Mouse (Mus musculus) cerebellum, adult 2 months (tissue): Measurements from ENCODE around the gene Aplnr. TPM values are rescaled to one million over a fixed set of nuclear protein-coding genes. Genes with fewer than 3 reads are reported as not detected.

Experiments
- DNase-seq, 2 experiments: peaks; one replicate each; pipeline ENCODE4 v3.0.0; 2021
- H3K27ac ChIP-seq: fragments of 200-500 bp; 2 replicates; pipeline ENCODE4 v1.5.1; 2012; ENCODE audit warnings: low read length, control low read depth, inconsistent platforms; ENCODE audit not compliant: insufficient read depth
- H3K27me3 ChIP-seq: fragments of 200-500 bp; 2 replicates; pipeline ENCODE4 v1.6.1; 2012; ENCODE audit warnings: inconsistent platforms, mild to moderate bottlenecking, low read length, moderate library complexity; ENCODE audit not compliant: control insufficient read depth, insufficient read depth
- H3K4me1 ChIP-seq: fragments of 200-500 bp; 2 replicates; pipeline ENCODE4 v1.6.1; 2011; ENCODE audit warnings: low read length; ENCODE audit not compliant: control insufficient read depth, insufficient read depth
- H3K4me3 ChIP-seq: fragments of 200-500 bp; replicated peaks from 2 replicates; pipeline ENCODE3; 2011; ENCODE audit warnings: mild to moderate bottlenecking, low read depth, low read length, control low read depth; ENCODE audit not compliant: insufficient read depth
- CTCF ChIP-seq: fragments of 200-500 bp; IDR thresholded peaks from 2 replicates; pipeline ENCODE4 v1.5.1; 2011; ENCODE audit warnings: low read depth, mild to moderate bottlenecking, control low read depth, low read length, moderate library complexity, borderline replicate concordance; ENCODE audit not compliant: insufficient read depth
- POLR2A ChIP-seq: fragments of 200-500 bp; IDR thresholded peaks from 2 replicates; pipeline ENCODE4 v1.6.1; 2011; ENCODE audit warnings: low read length, control low read depth, borderline replicate concordance; ENCODE audit not compliant: insufficient read depth
- WGBS: fragments of 180-500 bp; shearing (Covaris S2); methylation state at CpG from one replicate; pipeline ENCODE4 v1.1.7; 2018; 5-methylcytosine and 5-hydroxymethylcytosine counted together
- polyA plus RNA-seq: library from polyadenylated mRNA; depleted of rRNA; stranded (reverse); fragments of >200 nt; gene quantifications from 2 replicates; pipeline ENCODE4 v1.2.3, GENCODE M21; 2012

Gene Aplnr
- polyA plus RNA-seq, 1 experiment: 1.3 TPM

DNA sequence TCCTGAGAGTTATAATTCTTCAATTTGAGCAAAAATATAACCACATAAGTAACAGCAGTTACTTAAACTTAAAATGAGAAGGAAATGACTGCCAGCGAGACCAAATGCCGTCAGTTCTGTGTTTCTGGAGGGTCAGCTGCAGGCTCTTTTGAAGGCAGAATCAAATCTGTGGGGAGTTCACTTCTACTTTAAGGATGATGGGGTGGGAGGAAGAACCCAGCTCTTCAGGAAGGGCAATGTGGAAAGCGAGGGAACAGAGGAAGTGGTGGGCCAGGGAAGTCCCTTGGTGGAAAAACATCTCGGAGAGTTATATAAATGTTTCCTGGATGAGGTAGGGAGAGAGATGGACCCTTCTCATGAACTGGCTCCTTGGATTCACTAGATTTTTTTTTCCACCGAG, 20.1 kb downstream of the Aplnr start:
- no peaks in the 10 kb centered on the region for H3K4me1 ChIP-seq
- no peak overlapping the region for H3K4me3 ChIP-seq
- WGBS: 90% methylated on average over 5 of the region's 5 CpGs
- TF ChIP-seq CTCF (no peak), POLR2A (no peak)
- no peak overlapping the region for H3K27ac ChIP-seq
- no peaks in the 10 kb centered on the region for H3K27me3 ChIP-seq
- DNase-seq: no peak

DNA sequence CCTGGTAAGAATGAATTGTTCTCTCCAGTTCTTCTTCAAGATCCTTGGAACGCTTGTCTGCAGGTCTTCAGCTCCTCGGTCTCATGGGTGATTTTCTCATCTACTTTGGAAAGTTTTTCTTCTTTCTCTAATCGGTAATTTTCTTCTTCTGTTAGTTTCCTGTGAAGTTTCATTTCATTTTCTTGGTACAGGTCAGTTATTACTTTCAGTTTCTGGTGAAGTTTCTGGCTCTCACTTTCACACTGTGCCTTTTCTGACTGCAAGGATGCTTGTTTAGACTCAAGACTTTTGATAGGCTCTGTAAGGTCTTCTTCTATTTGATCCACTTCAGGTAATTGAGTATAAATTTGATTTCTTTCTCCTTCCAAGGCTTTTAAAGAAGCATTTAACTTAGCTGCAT, 21.4 kb downstream of the Aplnr start:
- no peak for DNase-seq
- H3K4me3 ChIP-seq: no peak overlapping the region
- no peaks in the 10 kb centered on the region for H3K4me1 ChIP-seq
- no peak overlapping the region for H3K27ac ChIP-seq
- 94% methylated on average over 3 of the region's 3 CpGs for WGBS
- H3K27me3 ChIP-seq: no peaks in the 10 kb centered on the region
- TF ChIP-seq POLR2A (no peak), CTCF (no peak)

DNA sequence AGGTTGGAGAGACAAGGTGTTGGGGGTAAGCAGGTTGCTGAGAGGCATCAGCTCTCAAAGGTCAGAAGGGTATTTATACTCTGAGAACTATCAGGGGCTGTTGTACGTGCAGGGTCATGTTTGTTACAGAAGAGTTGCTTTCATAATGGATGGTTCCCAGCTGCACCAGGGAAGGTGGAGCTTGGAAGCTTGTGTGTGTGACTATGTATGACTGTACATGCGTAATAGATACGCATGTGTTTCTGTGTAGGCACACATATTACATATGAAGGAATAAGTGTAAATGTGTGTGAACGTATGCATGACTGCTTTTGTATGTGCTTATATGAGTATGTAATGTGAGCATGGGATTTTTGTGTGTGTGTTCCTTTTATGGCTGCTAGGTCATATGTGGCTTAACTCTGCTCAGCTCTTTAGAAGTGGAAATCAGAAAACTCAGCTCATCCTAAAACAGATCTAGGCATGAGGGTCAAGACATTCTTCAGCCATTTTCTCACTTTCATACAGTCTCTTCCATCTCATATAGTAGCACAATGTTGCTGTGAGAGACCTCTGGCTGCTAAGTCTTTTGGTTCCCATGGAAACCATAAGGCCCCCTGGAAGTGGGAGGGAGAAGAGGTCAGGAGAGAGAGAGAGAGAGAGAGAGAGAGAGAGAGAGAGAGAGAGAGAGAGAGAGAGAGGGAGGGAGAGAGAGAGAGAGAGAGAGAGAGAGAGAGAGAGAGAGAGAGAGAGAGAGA, 25.0 kb downstream of the Aplnr start:
- H3K4me1 ChIP-seq: no peaks in the 10 kb centered on the region
- H3K4me3 ChIP-seq: no peak overlapping the region
- H3K27me3 ChIP-seq: no peaks in the 10 kb centered on the region
- H3K27ac ChIP-seq: no peak overlapping the region
- WGBS: 81% methylated on average over 4 of the region's 4 CpGs
- TF ChIP-seq POLR2A (no peak), CTCF (no peak)
- DNase-seq: no peak

DNA sequence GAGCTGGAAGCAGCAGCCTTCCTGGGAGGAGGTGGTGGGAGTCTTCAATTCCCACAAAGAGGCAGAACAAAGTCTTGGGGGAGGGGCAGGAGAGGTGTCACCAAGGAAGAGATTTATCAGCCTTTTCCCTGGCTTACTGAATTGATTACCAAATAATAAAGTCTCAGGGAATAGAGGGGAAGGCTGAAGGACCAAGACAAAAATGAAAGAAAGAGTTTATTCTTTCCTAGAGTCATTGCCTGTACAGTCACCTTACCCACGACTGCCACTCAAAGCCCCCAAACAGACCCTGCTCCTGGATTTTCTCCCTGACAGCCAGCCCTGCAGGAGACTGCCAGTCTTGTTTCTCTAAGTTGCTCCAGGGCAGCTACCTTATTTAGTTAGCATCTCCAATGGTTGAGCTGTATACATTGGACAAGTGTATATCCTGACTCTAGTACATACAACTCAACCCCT, 25.6 kb downstream of the Aplnr start:
- no peak overlapping the region for H3K27ac ChIP-seq
- H3K27me3 ChIP-seq: no peaks in the 10 kb centered on the region
- TF ChIP-seq POLR2A (no peak), CTCF (no peak)
- no peak overlapping the region for H3K4me3 ChIP-seq
- WGBS: 27% methylated on average over 1 of the region's 1 CpGs
- no peaks in the 10 kb centered on the region for H3K4me1 ChIP-seq
- DNase-seq: no peak

DNA sequence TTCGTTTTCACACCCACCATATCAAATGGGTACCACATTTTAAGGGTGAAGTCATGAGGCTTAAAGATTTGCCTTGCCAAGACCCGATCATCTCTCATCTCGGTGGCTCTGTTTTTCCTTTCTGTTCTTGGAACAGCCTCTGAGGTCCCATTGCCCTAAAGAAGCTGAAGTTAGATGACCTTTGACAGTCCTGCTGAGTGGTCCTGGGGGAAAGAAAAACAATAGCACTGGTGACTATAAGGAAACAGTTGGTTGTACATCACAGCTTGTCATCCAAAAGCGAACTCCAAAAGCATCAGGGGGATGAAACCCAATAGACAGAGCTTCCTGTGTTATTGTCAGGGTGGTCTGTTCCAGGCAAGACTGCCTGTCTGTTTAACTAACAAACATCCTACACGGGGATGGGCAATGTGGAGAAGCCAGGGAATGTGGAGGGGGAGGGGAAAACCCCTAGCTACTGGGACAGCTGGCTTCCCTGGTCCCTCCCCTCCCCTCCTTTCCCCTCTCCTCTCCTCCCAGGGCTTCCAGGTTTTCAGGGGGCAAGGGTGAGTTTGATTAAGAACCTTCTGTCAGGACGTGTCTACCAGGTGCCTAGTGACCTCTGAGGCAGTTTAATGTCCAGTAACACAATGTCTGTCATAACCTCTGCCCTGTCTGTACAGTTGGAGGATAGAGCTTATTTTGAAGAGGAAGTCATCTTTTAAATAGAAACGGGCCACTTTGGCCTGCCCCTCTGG, 27.5 kb downstream of the Aplnr start:
- TF ChIP-seq CTCF (no peak), POLR2A (no peak)
- WGBS: 51% methylated on average over 7 of the region's 7 CpGs
- no peak for DNase-seq
- Histone ChIP-seq H3K27me3 (no peaks in the 10 kb centered on the region), H3K4me1 (no peaks in the 10 kb centered on the region), H3K27ac (no peak overlapping the region), H3K4me3 (no peak overlapping the region)

DNA sequence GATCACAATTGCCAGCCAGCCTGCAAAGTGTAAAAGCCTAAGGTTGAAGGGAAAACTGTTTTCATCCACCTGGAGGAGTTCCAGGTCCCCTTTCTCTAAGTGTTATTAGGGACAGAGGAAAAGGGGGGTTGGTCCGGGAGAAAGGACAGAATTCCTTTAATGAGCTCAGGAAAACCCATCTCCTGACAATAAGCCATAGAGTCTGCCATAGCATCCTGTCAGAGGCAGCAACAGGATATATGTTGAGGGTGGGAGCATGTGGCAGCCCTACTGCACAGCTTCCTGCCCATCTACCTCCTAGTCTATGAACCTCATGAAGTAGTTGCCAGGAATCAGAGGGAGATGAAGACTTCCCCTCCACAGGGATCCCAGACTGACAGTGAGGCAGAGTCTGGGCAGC, 31.6 kb downstream of the Aplnr start:
- 75% methylated on average over 1 of the region's 1 CpGs for WGBS
- Histone ChIP-seq H3K27me3 (no peaks in the 10 kb centered on the region; the same call in 1 of the 2 replicates), H3K4me1 (no peaks in the 10 kb centered on the region), H3K27ac (no peak overlapping the region), H3K4me3 (no peak overlapping the region)
- no peak for DNase-seq
- TF ChIP-seq POLR2A (no peak), CTCF (no peak)

DNA sequence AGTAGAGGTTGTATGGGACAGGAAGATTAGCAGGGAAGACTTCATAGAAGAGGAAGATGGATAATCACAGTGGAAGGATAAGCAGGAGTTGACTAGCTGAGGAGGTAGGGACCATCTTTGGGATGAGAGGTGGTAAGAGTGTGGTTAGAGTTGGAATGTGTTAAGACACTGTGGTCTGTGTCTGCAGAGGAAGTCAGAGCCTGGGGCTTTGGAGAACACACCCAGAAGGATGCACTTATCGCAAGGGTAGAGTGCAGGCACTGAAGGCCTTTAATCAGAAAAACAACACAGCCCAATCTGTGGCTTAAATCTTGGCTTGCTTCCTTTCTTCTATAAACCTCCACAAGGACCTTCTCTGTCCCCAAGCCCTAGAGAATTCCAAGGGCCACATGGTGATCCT, 32.3 kb downstream of the Aplnr start:
- no peak for TF ChIP-seq POLR2A
- no peak for TF ChIP-seq CTCF
- Histone ChIP-seq H3K27ac (no peak overlapping the region), H3K4me1 (no peaks in the 10 kb centered on the region), H3K27me3 (no peaks in the 10 kb centered on the region; the same call in 1 of the 2 replicates), H3K4me3 (no peak overlapping the region)
- 97% methylated on average over 1 of the region's 1 CpGs for WGBS
- no peak for DNase-seq
